Mouse (Mus musculus) lung, postnatal 14 days (tissue): ENCODE data around the gene Oaz1.

Source experiments
- DNase-seq: peaks from one replicate; pipeline ENCODE4 v3.0.0; 2021

Oaz1 gene

DNA sequence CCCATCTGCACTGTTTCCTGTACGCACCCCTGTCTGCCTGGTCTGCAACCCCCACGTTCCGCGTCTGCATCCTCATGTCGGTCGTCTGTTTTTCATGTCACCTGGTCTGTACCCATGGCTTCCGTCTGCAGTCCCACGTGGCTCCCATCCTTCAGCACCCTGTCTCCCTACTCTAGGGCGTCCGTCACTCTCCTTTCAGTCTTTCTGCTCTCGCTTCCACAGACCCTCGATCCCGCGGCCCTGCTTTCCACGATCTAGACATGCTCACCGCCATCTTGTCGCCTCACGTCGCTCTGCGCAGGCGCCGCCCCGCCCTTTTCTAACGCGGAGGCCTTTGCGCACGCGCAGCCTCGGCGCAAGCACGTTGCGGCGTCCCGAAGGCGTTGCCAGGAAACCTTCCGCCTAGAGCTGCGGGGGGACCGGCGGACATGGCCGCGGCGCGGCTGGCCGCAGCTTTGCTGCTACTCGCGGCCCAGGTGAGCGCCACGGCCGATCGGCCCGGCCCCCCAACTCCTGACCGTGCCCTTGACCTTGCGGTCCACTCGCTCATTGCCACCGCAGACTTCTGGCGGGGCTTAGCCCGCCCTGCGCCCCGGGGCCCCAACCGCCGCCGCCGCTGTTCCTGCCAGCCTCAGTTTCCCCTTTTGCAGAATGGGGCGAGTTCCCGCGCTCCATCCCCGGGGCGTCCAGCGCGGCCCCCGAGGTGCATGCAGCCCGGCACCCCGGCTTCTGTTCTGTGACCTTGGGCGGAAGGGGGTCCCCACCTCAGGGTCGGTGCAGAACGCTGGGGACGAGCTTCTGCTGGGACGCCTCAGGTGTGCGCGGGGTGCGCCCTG, 28.7 kb downstream of the Oaz1 start, which contains the start of the genes Lsm7 and Sppl2b:
Lsm7 (minus strand) TSS at position 297 of the 836 bp plus-strand sequence.
Sppl2b (plus strand) TSS at position 363 of the 836 bp plus-strand sequence.
- peak; percentile 98 for DNase-seq

GRCm38 (mm10) chr10:80855749-80856073, 29.3 kb downstream of the Oaz1 start:
- DNase-seq: no peak

DNA sequence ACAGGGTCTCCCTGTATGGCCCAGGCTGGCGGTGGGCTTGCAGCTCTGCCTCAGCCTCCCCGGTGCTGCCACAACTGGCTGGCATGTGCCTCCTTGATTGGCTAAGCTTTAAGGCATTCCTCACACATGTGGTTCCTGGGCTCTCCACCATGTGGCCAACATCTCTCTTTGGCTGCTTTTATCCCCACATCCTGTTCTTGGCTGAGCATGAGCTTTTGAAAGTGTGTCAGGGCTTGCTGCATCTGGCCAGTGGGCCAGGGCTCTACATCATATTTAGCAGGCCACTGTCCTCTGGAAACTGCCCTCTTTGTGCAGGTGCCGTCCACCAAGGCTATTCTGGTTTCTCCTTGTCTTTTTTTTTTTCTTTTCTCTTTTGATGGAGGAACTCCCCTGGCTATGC, 29.8 kb downstream of the Oaz1 start:
- no peak for DNase-seq

- no peak for DNase-seq
Observed at GRCm38 (mm10) chr10:80856908-80857307, 30.5 kb downstream of the Oaz1 start.

DNA sequence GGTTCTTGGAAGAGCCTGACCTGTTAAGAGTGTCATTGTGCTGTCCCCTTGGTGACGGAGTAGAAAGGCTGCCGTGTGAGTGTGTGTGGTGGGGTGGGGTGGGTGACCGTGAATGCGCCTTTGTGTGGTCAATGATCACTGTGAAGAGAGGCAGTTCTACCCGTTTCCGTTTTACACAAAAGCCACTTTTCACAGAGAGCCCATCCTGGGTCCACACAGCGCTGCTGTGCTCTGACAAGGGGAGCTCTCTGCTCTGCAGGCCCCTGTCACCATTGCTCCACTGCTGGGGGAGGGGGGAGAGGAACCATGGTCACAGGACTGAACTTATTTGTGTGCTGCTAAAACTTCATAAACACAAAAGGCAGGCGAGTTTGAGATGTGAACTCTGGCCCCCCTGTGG, 30.9 kb downstream of the Oaz1 start:
- no peak for DNase-seq

DNA sequence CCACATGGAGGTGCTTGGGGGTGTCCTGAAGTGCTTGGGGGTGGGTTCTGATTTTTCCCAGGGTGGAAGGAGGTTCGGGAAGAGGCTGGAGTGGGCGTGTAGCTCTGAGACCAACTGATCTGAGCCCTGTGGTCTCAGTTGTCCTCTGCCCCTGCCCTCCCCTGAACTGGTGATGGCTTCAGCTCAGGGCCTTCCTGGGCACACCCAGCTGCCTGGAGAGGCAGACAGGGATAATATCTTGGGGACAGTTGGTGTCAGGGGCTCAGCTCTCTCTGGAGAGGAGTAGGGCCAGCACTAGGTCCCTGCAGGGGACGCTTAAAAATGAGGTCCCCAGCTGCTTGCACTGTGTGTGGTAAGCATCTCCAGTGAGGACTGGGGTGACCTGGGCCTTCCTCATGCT, 31.4 kb downstream of the Oaz1 start:
- DNase-seq: no peak

DNA sequence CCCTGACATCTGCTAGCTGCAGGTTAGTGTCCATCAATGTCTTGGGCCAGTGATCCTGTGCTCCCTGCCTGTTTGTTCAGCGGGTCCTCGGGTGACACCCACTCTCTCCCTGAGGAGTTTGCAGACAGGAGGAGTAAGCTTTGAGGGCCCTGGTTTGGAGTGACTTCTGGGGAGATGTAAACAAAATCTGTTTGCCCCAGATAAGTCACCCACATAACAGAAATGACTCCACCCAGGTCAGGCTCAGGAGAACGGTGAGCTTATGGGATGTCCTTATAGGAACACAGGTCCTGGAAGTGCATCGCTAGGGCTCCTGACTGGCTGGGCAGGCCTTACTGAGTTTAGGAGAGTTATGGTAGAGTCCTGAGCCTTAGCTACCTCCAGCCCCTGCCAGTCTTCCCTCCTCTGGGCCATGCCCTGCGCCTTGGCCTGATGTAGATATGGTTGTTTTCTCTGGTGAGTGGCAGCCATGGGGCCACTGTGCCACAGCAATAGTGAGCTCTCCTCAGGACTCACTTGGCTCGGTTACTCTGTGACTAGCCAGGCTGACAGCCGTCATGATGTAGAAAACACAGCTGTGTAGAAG, 32.0 kb downstream of the Oaz1 start:
- no peak for DNase-seq

DNA sequence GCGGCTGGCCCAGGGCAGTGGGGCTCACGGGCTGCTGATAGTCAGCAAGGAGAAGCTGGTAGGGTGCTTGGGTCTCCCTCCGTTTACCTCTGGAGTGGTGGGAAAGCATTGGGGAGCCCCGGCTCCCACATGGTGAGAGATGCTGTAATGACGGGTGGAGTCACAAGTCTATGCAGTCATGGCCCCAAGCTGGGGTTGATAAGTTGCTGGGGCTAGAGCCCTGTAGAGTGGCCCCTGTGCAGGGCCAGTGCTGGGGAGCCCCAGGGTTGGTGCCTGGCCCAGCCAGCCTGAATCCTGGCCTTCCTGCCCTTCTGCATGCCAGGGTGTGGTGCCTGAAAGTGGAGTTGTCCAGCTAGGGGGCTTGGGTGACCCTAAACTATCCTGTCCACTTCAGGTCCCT, 35.8 kb downstream of the Oaz1 start:
- DNase-seq: no peak

- DNase-seq: no peak
Observed at GRCm38 (mm10) chr10:80864446-80864845, 38.0 kb downstream of the Oaz1 start.

- no peak for DNase-seq
Observed at GRCm38 (mm10) chr10:80870993-80871392, 44.5 kb downstream of the Oaz1 start.

DNA sequence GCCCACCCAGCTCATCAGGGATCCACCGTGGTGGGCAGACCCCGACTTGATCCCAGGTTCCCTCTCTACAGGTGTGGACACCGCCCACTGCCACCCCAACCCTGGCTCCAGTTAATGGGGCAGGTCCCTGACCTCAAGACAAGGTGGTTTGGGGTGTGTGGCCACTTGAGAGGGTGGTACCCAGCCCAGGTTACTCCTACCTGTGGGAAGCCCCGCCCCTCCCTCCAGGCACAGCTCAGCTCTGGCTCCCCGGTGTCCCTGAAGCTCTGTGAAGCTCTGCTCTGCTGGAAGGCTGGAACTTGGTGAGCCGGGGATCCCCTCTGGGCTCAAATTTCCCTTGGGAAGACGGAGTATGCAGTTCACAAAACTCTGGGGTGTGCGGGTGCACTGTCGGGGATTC, 45.1 kb downstream of the Oaz1 start, which contains the start of gene Tmprss9:
Tmprss9 (plus strand) TSS at position 268 of the 400 bp plus-strand sequence.
- DNase-seq: no peak

- DNase-seq: no peak
Observed at GRCm38 (mm10) chr10:80874035-80874434, 47.6 kb downstream of the Oaz1 start.

- DNase-seq: peak; percentile 67
Observed at GRCm38 (mm10) chr10:80876028-80876427, 49.6 kb downstream of the Oaz1 start.

DNA sequence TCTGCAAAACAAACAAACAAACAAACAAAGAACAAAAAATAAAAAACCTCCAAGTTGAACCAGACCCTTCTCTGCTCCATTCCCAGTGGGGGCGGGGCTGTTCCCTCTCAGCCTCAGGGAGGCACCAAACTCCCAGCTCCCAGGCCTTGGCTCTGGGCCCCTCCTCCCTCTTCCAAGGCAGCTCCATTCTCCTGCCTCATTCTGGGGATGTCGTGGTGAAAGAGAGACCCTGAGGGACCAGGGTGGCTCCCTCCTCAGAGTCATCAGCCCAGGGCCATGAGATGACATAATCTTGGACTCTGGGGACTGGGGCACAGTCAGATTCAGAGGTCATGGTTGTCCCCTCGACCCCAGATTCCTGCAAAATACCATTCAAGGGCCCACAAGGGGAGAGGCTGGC, 50.1 kb downstream of the Oaz1 start:
- DNase-seq: no peak
